Mouse (Mus musculus) embryonic facial prominence, embryonic 12.5 days (tissue): ENCODE results near the gene Olfr1480. TPM values are rescaled to one million over a fixed set of nuclear protein-coding genes. Genes with fewer than 3 reads are reported as not detected.

Experiments used
- ATAC-seq: fragments of 200-750 bp; cut with Nextera tagmentation; 2 replicates; pipeline ENCODE4 v1.8.0; 2017; ENCODE audit not compliant: insufficient number of reproducible peaks, insufficient read depth, low FRiP score, low TSS enrichment
- H3K27ac ChIP-seq: fragments of 300-500 bp; sonication (generic); 2 replicates; pipeline ENCODE4 v1.5.1; 2016; ENCODE audit warnings: mild to moderate bottlenecking
- H3K27me3 ChIP-seq: fragments of 300-500 bp; sonication (generic); 2 replicates; pipeline ENCODE4 v1.6.1; 2016; ENCODE audit warnings: mild to moderate bottlenecking, moderate library complexity
- H3K36me3 ChIP-seq: fragments of 300-500 bp; sonication (generic); 2 replicates; pipeline ENCODE4 v1.6.1; 2016; ENCODE audit warnings: mild to moderate bottlenecking
- H3K4me1 ChIP-seq: fragments of 300-500 bp; sonication (generic); 2 replicates; pipeline ENCODE4 v1.6.1; 2016
- H3K4me2 ChIP-seq: fragments of 300-500 bp; sonication (generic); replicated peaks from 2 replicates; pipeline ENCODE4 v1.6.1; 2016; ENCODE audit warnings: mild to moderate bottlenecking, moderate library complexity
- H3K4me3 ChIP-seq: fragments of 300-500 bp; sonication (generic); 2 replicates; pipeline ENCODE4 v1.5.1; 2016; ENCODE audit warnings: mild to moderate bottlenecking
- H3K9ac ChIP-seq: fragments of 300-500 bp; sonication (generic); 2 replicates; pipeline ENCODE4 v1.6.1; 2016; ENCODE audit warnings: mild to moderate bottlenecking, moderate library complexity
- H3K9me3 ChIP-seq: fragments of 300-500 bp; sonication (generic); 2 replicates; pipeline ENCODE4 v1.6.1; 2016; ENCODE audit warnings: mild to moderate bottlenecking, moderate library complexity
- WGBS: fragments of 180-500 bp; shearing (Covaris S2); methylation state at CpG from one replicate; pipeline ENCODE4 v1.1.7; 2016; 5-methylcytosine and 5-hydroxymethylcytosine counted together
- polyA plus RNA-seq: library from polyadenylated mRNA; unstranded; fragments of >200 nt; fragmentation: Nextera tagmentation; extraction: Ambion mirVana; gene quantifications from 2 replicates; pipeline ENCODE4 v1.2.1, GENCODE M21; 2016

Olfr1480 gene
- not detected in 2 replicates for polyA plus RNA-seq

DNA sequence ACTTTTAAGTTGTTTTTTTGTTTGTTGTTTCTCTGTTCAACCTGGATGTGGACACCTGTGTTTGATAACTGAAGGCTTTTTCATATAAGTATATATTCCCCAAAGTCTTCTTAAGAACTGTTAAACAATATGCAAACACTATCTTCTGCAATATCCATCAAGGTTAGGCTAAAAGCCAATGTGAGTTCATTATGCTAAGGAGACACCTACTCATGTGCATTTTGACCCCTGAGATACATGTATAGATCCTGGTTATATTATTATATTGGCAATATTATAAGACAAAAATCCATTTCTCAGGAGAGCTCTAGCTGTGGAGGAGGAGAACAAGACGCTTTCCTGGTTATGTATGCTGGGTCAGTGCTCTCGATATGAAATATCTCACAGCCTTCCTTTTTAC lies at the start of gene Olfr1480:
TSS of gene Olfr1480 (plus strand) at position 301 of the 400 bp plus-strand sequence.
- 85% methylated on average over 2 of the region's 2 CpGs for WGBS
- Histone ChIP-seq H3K27me3 (no peaks in the 10 kb centered on the region), H3K9ac (no peak within 1 kb of the TSS), H3K9me3 (0 out of 2 replicates have a peak, but pooled peaks cover 11% of the 10 kb centered on the region), H3K4me2 (no peak within 1 kb of the TSS), H3K4me1 (no peaks in the 10 kb centered on the region), H3K4me3 (no peak within 1 kb of the TSS), H3K27ac (no peak within 1 kb of the TSS), H3K36me3 (no peaks in the 10 kb centered on the region)
- no peak for ATAC-seq

DNA sequence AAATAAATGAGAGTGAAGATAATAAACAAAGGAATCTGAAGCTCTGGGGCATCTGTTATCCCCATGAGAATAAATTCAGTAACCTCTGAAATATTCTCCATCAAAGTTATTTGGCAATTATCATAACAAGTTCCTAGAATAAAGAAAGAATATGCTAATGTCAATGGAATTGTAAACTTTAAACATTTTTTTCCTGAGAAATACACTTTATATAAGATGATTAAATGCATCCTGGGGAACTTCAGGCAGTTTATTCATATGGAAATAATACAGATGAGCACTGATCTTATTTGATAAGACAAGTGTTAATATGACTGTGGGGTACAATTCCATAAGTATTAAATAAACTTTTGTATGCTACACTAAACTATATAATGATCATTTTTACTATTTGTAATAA lies 47.6 kb upstream of the Olfr1480 start, which contains the start of gene Olfr1475:
TSS of gene Olfr1475 (minus strand) at position 101 of the 400 bp plus-strand sequence.
- H3K4me2 ChIP-seq = no peak within 1 kb of the TSS
- no peak within 1 kb of the TSS for H3K4me3 ChIP-seq
- H3K9me3 ChIP-seq = no peaks in the 10 kb centered on the region
- no peaks in the 10 kb centered on the region for H3K27me3 ChIP-seq
- no peak within 1 kb of the TSS for H3K9ac ChIP-seq
- no peak for ATAC-seq
- H3K4me1 ChIP-seq = no peaks in the 10 kb centered on the region
- H3K27ac ChIP-seq = no peak within 1 kb of the TSS
- H3K36me3 ChIP-seq = no peaks in the 10 kb centered on the region

DNA sequence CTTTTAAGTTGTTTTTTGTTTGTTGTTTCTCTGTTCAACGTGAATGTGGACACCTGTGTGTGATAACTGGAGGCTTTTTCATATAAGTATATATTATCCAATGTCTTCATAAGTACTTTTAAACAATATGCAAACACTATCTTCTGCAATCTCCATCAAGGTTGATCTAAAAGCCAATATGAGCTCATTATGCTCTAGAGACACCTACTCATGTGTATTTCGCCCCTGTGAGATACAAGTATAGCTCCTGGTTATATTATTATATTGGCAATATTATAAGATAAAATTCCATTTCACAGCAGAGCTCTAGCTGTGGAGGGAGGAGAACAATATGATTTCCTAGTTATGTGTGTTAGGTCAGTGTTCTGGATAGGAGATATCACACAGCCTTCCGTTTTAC lies 27.5 kb upstream of the Olfr1480 start, which contains the start of gene Olfr1477:
TSS of gene Olfr1477 (plus strand) at position 301 of the 400 bp plus-strand sequence.
- H3K9ac ChIP-seq = no peak within 1 kb of the TSS
- H3K4me1 ChIP-seq = no peaks in the 10 kb centered on the region
- no peak within 1 kb of the TSS for H3K4me2 ChIP-seq
- 0 out of 2 replicates have a peak, but pooled peaks cover 2% of the 10 kb centered on the region for H3K9me3 ChIP-seq
- no peak within 1 kb of the TSS for H3K4me3 ChIP-seq
- WGBS = 74% methylated on average over 3 of the region's 3 CpGs
- ATAC-seq = no peak
- no peak within 1 kb of the TSS for H3K27ac ChIP-seq
- H3K27me3 ChIP-seq = no peaks in the 10 kb centered on the region
- no peaks in the 10 kb centered on the region for H3K36me3 ChIP-seq

Other genes starting within 250 kb of the Olfr1480 start
- gene Olfr1465, start 212.4 kb upstream of the Olfr1480 start, polyA plus RNA-seq = not detected in 2 replicates
- gene Olfr1466, start 189.1 kb upstream of the Olfr1480 start, polyA plus RNA-seq = not detected in 2 replicates
- not detected in 2 replicates for gene Olfr1467, start 165.7 kb upstream of the Olfr1480 start, polyA plus RNA-seq
- not detected in 2 replicates for gene Olfr1469, start 120.1 kb upstream of the Olfr1480 start, polyA plus RNA-seq
- gene Olfr1471, start 84.5 kb upstream of the Olfr1480 start, polyA plus RNA-seq = not detected in 2 replicates
- gene Olfr1472, start 71.8 kb upstream of the Olfr1480 start, polyA plus RNA-seq = not detected in 2 replicates
- not detected in 2 replicates for gene Olfr1474, start 58.3 kb upstream of the Olfr1480 start, polyA plus RNA-seq
- not detected in 2 replicates for gene Olfr1475, start 47.7 kb upstream of the Olfr1480 start, polyA plus RNA-seq
- gene Olfr1477, start 27.4 kb upstream of the Olfr1480 start, polyA plus RNA-seq = not detected in 2 replicates
- gene Olfr1484, start 55.6 kb downstream of the Olfr1480 start, polyA plus RNA-seq = not detected in 2 replicates
- not detected in 2 replicates for gene Olfr1487, start 89.5 kb downstream of the Olfr1480 start, polyA plus RNA-seq
- gene Olfr1489, start 103.7 kb downstream of the Olfr1480 start, polyA plus RNA-seq = not detected in 2 replicates
- not detected in 2 replicates for gene Olfr1490, start 123.2 kb downstream of the Olfr1480 start, polyA plus RNA-seq
- not detected in 2 replicates for gene Olfr1491, start 169.4 kb downstream of the Olfr1480 start, polyA plus RNA-seq
- not detected in 2 replicates for gene Olfr1493-ps1, start 195.4 kb downstream of the Olfr1480 start, polyA plus RNA-seq
- gene Olfr1494, start 211.8 kb downstream of the Olfr1480 start, polyA plus RNA-seq = not detected in 2 replicates
- not detected in 2 replicates for gene Olfr1495, start 236.7 kb downstream of the Olfr1480 start, polyA plus RNA-seq
- gene Olfr1496, start 250.0 kb downstream of the Olfr1480 start, polyA plus RNA-seq = not detected in 2 replicates